Mouse (Mus musculus): ENCODE data around the gene Itih2. TPM values are rescaled to one million over a fixed set of nuclear protein-coding genes. Genes with fewer than 3 reads are reported as not detected.

Itih2 gene
- total and polyA plus RNA-seq, 2 experiments from 2014 or later = 0.42 to 1.1 TPM

GRCm38 (mm10) chr2:10142472-10143454, 11.6 kb upstream of the Itih2 start:
- no peak overlapping the region for H3K9ac ChIP-seq (replicated peaks; ENCODE audit: low read depth, low read length)
- H3K4me1 ChIP-seq (ENCODE audit: control insufficient read depth, insufficient read depth) = no peaks in the 10 kb centered on the region
- H3K27ac ChIP-seq (ENCODE audit: low read depth) = no peak overlapping the region
- 29% methylated on average over 8 of the region's 8 CpGs for WGBS
- ATAC-seq (ENCODE audit: insufficient read depth, low read depth) = peak; percentile 86
- DNase-seq (ENCODE audit: low spot score) = peak; percentile 93
- TF ChIP-seq CTCF (IDR thresholded peaks at IDR 0.05; ENCODE audit: low read depth) = peak; percentile 90
- TF ChIP-seq EP300 (IDR thresholded peaks at IDR 0.05; ENCODE audit: low read depth) = no peak
- no peak overlapping the region for H3K4me2 ChIP-seq (ENCODE audit: low read depth, low read length)
- no peaks in the 10 kb centered on the region for H3K36me3 ChIP-seq (replicated peaks; ENCODE audit: control insufficient read depth, insufficient read depth, low read length)
- no peaks in the 10 kb centered on the region for H3K27me3 ChIP-seq (ENCODE audit: control insufficient read depth, insufficient read depth, low read length)
- no peak overlapping the region for H3K4me3 ChIP-seq (ENCODE audit: low read depth, low read length)
- no peaks in the 10 kb centered on the region for H3K9me3 ChIP-seq (replicated peaks; ENCODE audit: control insufficient read depth, low read length)

GRCm38 (mm10) chr2:10140456-10140855, 9.3 kb upstream of the Itih2 start:
- no peak overlapping the region for H3K27ac ChIP-seq (ENCODE audit: low read depth)
- H3K36me3 ChIP-seq (replicated peaks; ENCODE audit: control insufficient read depth, insufficient read depth, low read length) = no peaks in the 10 kb centered on the region
- no peaks in the 10 kb centered on the region for H3K4me1 ChIP-seq (ENCODE audit: control insufficient read depth, insufficient read depth)
- no peaks in the 10 kb centered on the region for H3K9me3 ChIP-seq (replicated peaks; ENCODE audit: control insufficient read depth, low read length)
- no peaks in the 10 kb centered on the region for H3K27me3 ChIP-seq (ENCODE audit: control insufficient read depth, insufficient read depth, low read length)
- no peak overlapping the region for H3K9ac ChIP-seq (replicated peaks; ENCODE audit: low read depth, low read length)
- 63% methylated on average over 5 of the region's 5 CpGs for WGBS
- no peak overlapping the region for H3K4me2 ChIP-seq (ENCODE audit: low read depth, low read length)
- ATAC-seq (ENCODE audit: insufficient read depth, low read depth) = no peak
- DNase-seq (ENCODE audit: low spot score) = no peak
- no peak overlapping the region for H3K4me3 ChIP-seq (ENCODE audit: low read depth, low read length)
- TF ChIP-seq EP300 (IDR thresholded peaks at IDR 0.05; ENCODE audit: low read depth) (no peak), CTCF (IDR thresholded peaks at IDR 0.05; ENCODE audit: low read depth) (no peak)

- WGBS = 69% methylated on average over 2 of the region's 2 CpGs
- no peak overlapping the region for H3K4me2 ChIP-seq (ENCODE audit: low read depth, low read length)
- no peak for ATAC-seq (ENCODE audit: insufficient read depth, low read depth)
- no peak for TF ChIP-seq EP300 (IDR thresholded peaks at IDR 0.05; ENCODE audit: low read depth)
- TF ChIP-seq CTCF (IDR thresholded peaks at IDR 0.05; ENCODE audit: low read depth) = no peak
- H3K4me3 ChIP-seq (ENCODE audit: low read depth, low read length) = no peak overlapping the region
- H3K9me3 ChIP-seq (replicated peaks; ENCODE audit: control insufficient read depth, low read length) = no peaks in the 10 kb centered on the region
- H3K9ac ChIP-seq (replicated peaks; ENCODE audit: low read depth, low read length) = no peak overlapping the region
- H3K4me1 ChIP-seq (ENCODE audit: control insufficient read depth, insufficient read depth) = no peaks in the 10 kb centered on the region
- H3K27me3 ChIP-seq (ENCODE audit: control insufficient read depth, insufficient read depth, low read length) = no peaks in the 10 kb centered on the region
- H3K27ac ChIP-seq (ENCODE audit: low read depth) = no peak overlapping the region
- H3K36me3 ChIP-seq (replicated peaks; ENCODE audit: control insufficient read depth, insufficient read depth, low read length) = no peaks in the 10 kb centered on the region
- no peak for DNase-seq (ENCODE audit: low spot score)
Measured at GRCm38 (mm10) chr2:10137320-10137719, 6.1 kb upstream of the Itih2 start.

- H3K27me3 ChIP-seq (ENCODE audit: control insufficient read depth, insufficient read depth, low read length) = no peaks in the 10 kb centered on the region
- H3K36me3 ChIP-seq (replicated peaks; ENCODE audit: control insufficient read depth, insufficient read depth, low read length) = no peaks in the 10 kb centered on the region
- ATAC-seq (ENCODE audit: insufficient read depth, low read depth) (no peak), DNase-seq (ENCODE audit: low spot score) (no peak)
- no peak overlapping the region for H3K27ac ChIP-seq (ENCODE audit: low read depth)
- no peaks in the 10 kb centered on the region for H3K4me1 ChIP-seq (ENCODE audit: control insufficient read depth, insufficient read depth)
- H3K4me2 ChIP-seq (ENCODE audit: low read depth, low read length) = no peak overlapping the region
- no peaks in the 10 kb centered on the region for H3K9me3 ChIP-seq (replicated peaks; ENCODE audit: control insufficient read depth, low read length)
- no peak overlapping the region for H3K9ac ChIP-seq (replicated peaks; ENCODE audit: low read depth, low read length)
- 66% methylated on average over 6 of the region's 6 CpGs for whole genome bisulfite sequencing
- TF ChIP-seq EP300 (IDR thresholded peaks at IDR 0.05; ENCODE audit: low read depth) = no peak
- H3K4me3 ChIP-seq (ENCODE audit: low read depth, low read length) = no peak overlapping the region
Measured at GRCm38 (mm10) chr2:10133941-10134340, 2.7 kb upstream of the Itih2 start.

- H3K27ac ChIP-seq (ENCODE audit: low read depth) = no peak overlapping the region
- H3K4me1 ChIP-seq (ENCODE audit: control insufficient read depth, insufficient read depth) = no peaks in the 10 kb centered on the region
- ATAC-seq (ENCODE audit: insufficient read depth, low read depth) (no peak), DNase-seq (ENCODE audit: low spot score) (no peak)
- no peak for TF ChIP-seq CTCF (IDR thresholded peaks at IDR 0.05; ENCODE audit: low read depth)
- no peak for TF ChIP-seq EP300 (IDR thresholded peaks at IDR 0.05; ENCODE audit: low read depth)
- 68% methylated on average over 1 of the region's 1 CpGs for WGBS
- H3K4me3 ChIP-seq (ENCODE audit: low read depth, low read length) = no peak overlapping the region
- H3K9me3 ChIP-seq (replicated peaks; ENCODE audit: control insufficient read depth, low read length) = no peaks in the 10 kb centered on the region
- H3K36me3 ChIP-seq (replicated peaks; ENCODE audit: control insufficient read depth, insufficient read depth, low read length) = no peaks in the 10 kb centered on the region
- H3K27me3 ChIP-seq (ENCODE audit: control insufficient read depth, insufficient read depth, low read length) = no peaks in the 10 kb centered on the region
- no peak overlapping the region for H3K9ac ChIP-seq (replicated peaks; ENCODE audit: low read depth, low read length)
- H3K4me2 ChIP-seq (ENCODE audit: low read depth, low read length) = no peak overlapping the region
Measured at GRCm38 (mm10) chr2:10132128-10132527, 932 bp upstream of the Itih2 start.
